In genomic region chr13:23756790-23757189, GRCm38 (mm10) we compare ENCODE assay signal across 8 mouse cellular contexts. TPM values are rescaled to one million over a fixed set of nuclear protein-coding genes. Genes with fewer than 3 reads are reported as not detected.
DNase-seq lines count a peak whose midpoint lies in the region; ATAC-seq and TF ChIP-seq lines count a peak whose summit lies in the region.

Gene Hist1h4b (plus strand): TSS chr13:23757013.

- no peaks in the 10 kb centered on the region for H3K9me3 ChIP-seq in hindbrain, postnatal 0 days (ENCODE audit: low read length)

- peak within 1 kb of the TSS; percentile 80 for H3K27ac ChIP-seq in hindbrain, postnatal 0 days

- 0% methylated on average over 13 of the region's 22 CpGs for WGBS in hindbrain, postnatal 0 days

- DNase-seq in adrenal gland, adult (ENCODE audit: inconsistent age in 2 of 2, low spot score in 1 of 2): peak; percentile 87 to 96
- DNase-seq in gastrocnemius, adult 18-20 months (ENCODE audit: low spot score): peak; percentile 50
- peak; percentile 95 for DNase-seq in hindbrain, postnatal 0 days (ENCODE audit: low spot score)
- DNase-seq in left cerebral cortex, adult 18-20 months (ENCODE audit: low spot score in 2 of 2): peak; percentile 83 to 89
- peak; percentile 85 to 92 for DNase-seq in lung, postnatal 4 days
- peak; percentile 92 to 97 for DNase-seq in right cerebral cortex, adult 2 months (ENCODE audit: low spot score in 2 of 2)
- peak; percentile 80 to 82 for DNase-seq in urinary bladder, postnatal 4 days (ENCODE audit: low spot score in 2 of 2)

- no peaks in the 10 kb centered on the region for H3K4me1 ChIP-seq in hindbrain, postnatal 0 days (ENCODE audit: insufficient read depth, low read length)

- peak within 1 kb of the TSS; percentile 37 for H3K4me3 ChIP-seq in hindbrain, postnatal 0 days (ENCODE audit: low read length)

- no peak for TF ChIP-seq CTCF in hindbrain, postnatal 0 days (IDR thresholded peaks at IDR 0.05; ENCODE audit: low read depth)

- ATAC-seq in common myeloid progenitor, adult 5-6 weeks (replicated peaks; ENCODE audit: low read depth, poor library complexity, severe bottlenecking): peak; percentile 42
- ATAC-seq in hindbrain, postnatal 0 days: peak; percentile 75

- H3K27me3 ChIP-seq in hindbrain, postnatal 0 days (ENCODE audit: insufficient read depth, low read length): no peaks in the 10 kb centered on the region

- H3K36me3 ChIP-seq in hindbrain, postnatal 0 days (ENCODE audit: insufficient read depth, low read length): no peaks in the 10 kb centered on the region

- H3K4me2 ChIP-seq in hindbrain, postnatal 0 days (ENCODE audit: low read depth, low read length): peak within 1 kb of the TSS; percentile 50

- H3K9ac ChIP-seq in hindbrain, postnatal 0 days (replicated peaks; ENCODE audit: low read length): peak within 1 kb of the TSS; percentile 9; the same call in 1 of the 2 replicates

RNA-seq across cellular contexts. Expression of gene Hist1h4b, which starts in this region (rescaled TPM):
- total RNA-seq in common myeloid progenitor, adult 5-6 weeks (2017): 676 and 902 TPM in 2 replicates
- total RNA-seq in gastrocnemius, adult 18-20 months (2021): 1 to 10 TPM; 1.6 to 1.9 TPM
- total RNA-seq in hindbrain, postnatal 0 days (2014; rRNA removed): 334 and 514 TPM in 2 replicates
- 1.3 and 2.8 TPM in 2 replicates for polyA plus RNA-seq in hindbrain, postnatal 0 days (2015; fragmentation: Nextera tagmentation; extraction: Ambion mirVana)
- total RNA-seq in left cerebral cortex, adult 18-20 months (2021): 10 to 100 TPM; 92.6 to 94.4 TPM

Comparison
In these comparisons a context has a peak if more than half of its experiments do, and no peak if none do; other contexts are left out.
1. Peak in every context shown above with its lines: DNase-seq, ATAC-seq, H3K4me3 ChIP-seq and H3K27ac ChIP-seq.
2. RNA of gene Hist1h4b (total RNA-seq): 676 to 902 TPM in common myeloid progenitor, adult 5-6 weeks, 334 to 514 TPM in hindbrain, postnatal 0 days and 92.6 to 94.4 TPM in left cerebral cortex, adult 18-20 months; 1.6 to 1.9 TPM in gastrocnemius, adult 18-20 months; every median in the first group is over 10 times any median in the second.